Mouse (Mus musculus) kidney, embryonic 14.5 days (tissue): Measurements from ENCODE around the gene Vps11. TPM values are rescaled to one million over a fixed set of nuclear protein-coding genes. Genes with fewer than 3 reads are reported as not detected.
"Not testable (repeated sequence)": the region's sequence is repeated elsewhere in the genome, so short reads cannot be mapped to it uniquely, and the experiment has no call there.

ENCODE experiments used
- ATAC-seq: fragments of 200-750 bp; cut with Nextera tagmentation; 2 replicates; pipeline ENCODE4 v1.8.0; 2017; ENCODE audit warnings: moderate number of reproducible peaks, mild to moderate bottlenecking, moderate TSS enrichment, moderate library complexity; ENCODE audit not compliant: low FRiP score, low TSS enrichment
- H3K27ac ChIP-seq: fragments of 300-500 bp; sonication (generic); 2 replicates; pipeline ENCODE4 v1.5.1; 2014; ENCODE audit warnings: low read depth, mild to moderate bottlenecking, low read length, moderate library complexity, mixed read lengths
- H3K27me3 ChIP-seq: fragments of 300-500 bp; sonication (generic); 2 replicates; pipeline ENCODE4 v1.6.1; 2014; ENCODE audit warnings: mild to moderate bottlenecking, low read length; ENCODE audit not compliant: control insufficient read depth, insufficient read depth
- H3K36me3 ChIP-seq: fragments of 300-500 bp; sonication (generic); 2 replicates; pipeline ENCODE4 v1.6.1; 2014; ENCODE audit warnings: low read length, mixed read lengths; ENCODE audit not compliant: control insufficient read depth, insufficient read depth
- H3K4me1 ChIP-seq: fragments of 300-500 bp; sonication (generic); 2 replicates; pipeline ENCODE4 v1.6.1; 2014; ENCODE audit warnings: low read length, mixed read lengths; ENCODE audit not compliant: control insufficient read depth, insufficient read depth
- H3K4me2 ChIP-seq: fragments of 300-500 bp; sonication (generic); replicated peaks from 2 replicates; pipeline ENCODE4 v1.6.1; 2014; ENCODE audit warnings: low read depth, mild to moderate bottlenecking, low read length
- H3K4me3 ChIP-seq: fragments of 300-500 bp; sonication (generic); 2 replicates; pipeline ENCODE4 v1.5.1; 2014; ENCODE audit warnings: mild to moderate bottlenecking, low read length
- H3K9ac ChIP-seq: fragments of 300-500 bp; sonication (generic); 2 replicates; pipeline ENCODE4 v1.6.1; 2014; ENCODE audit warnings: low read depth, mild to moderate bottlenecking, low read length, moderate library complexity
- H3K9me3 ChIP-seq: fragments of 300-500 bp; sonication (generic); 2 replicates; pipeline ENCODE4 v1.6.1; 2016; ENCODE audit warnings: low read length; ENCODE audit not compliant: control insufficient read depth
- WGBS: fragments of 180-500 bp; shearing (Covaris S2); extraction: QIAGEN DNeasy Blood & Tissue Kit; methylation state at CpG from one replicate; pipeline ENCODE4 v1.1.7; 2014; 5-methylcytosine and 5-hydroxymethylcytosine counted together
- polyA plus RNA-seq: library from polyadenylated mRNA; unstranded; fragments of >200 nt; fragmentation: Nextera tagmentation; extraction: Ambion mirVana; gene quantifications from 2 replicates; pipeline ENCODE4 v1.2.1, GENCODE M21; 2014

Gene Vps11
- polyA plus RNA-seq, 1 experiment from 2014 or later: 28.1 TPM

DNA sequence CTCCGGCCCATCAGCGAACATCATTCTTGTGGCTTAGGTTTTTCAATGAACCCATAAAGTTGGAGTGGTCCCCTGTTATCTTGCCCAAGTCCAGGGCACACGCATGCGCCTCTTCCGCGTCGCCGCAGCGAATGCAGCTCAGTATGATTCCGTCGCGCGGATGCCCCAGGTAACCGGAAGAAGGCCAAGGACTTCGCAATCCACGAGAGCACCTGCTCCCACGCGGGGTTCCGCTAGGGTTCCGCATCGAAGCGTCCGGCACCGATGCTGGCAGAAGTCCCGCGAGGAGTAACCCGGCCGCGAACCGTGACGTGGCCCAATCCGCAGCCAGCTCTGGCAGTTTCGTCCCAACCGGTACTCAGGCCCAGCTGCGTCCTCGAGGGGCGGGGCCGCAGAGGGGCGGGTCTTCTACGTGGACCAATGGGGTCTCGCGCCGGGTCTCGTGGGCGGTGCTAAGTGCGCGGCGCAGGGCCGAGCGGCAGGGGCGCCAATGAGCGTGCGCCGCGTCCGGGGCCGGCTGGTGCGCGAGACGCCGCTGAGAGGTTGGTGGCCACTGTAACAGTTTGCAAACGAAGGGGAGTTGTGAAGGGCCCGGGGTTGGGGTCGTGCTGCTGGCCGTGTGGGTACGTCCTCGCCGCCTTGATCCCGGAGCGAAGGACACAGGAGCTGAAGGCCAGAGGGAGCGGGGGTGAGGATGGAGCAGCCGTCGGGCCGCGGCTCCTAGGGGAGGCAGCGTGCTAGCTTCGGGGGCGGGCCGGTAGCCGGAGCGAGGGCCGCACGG, 17.8 kb upstream of the Vps11 start, which contains the start of gene Hyou1:
Hyou1 (plus strand) TSS at position 437 of the 781 bp plus-strand sequence.
- ATAC-seq: peak; percentile 98
- WGBS: under 1% methylated on average over 83 of the region's 83 CpGs
- peak within 1 kb of the TSS; percentile 76 for H3K27ac ChIP-seq
- H3K36me3 ChIP-seq: peaks cover 37% of the 10 kb centered on the region
- peak within 1 kb of the TSS; percentile 76 for H3K4me2 ChIP-seq
- peak within 1 kb of the TSS; percentile 69 for H3K4me3 ChIP-seq
- peaks cover 16% of the 10 kb centered on the region; the same call in 1 of the 2 replicates for H3K4me1 ChIP-seq
- no peaks in the 10 kb centered on the region for H3K9me3 ChIP-seq
- H3K9ac ChIP-seq: peak within 1 kb of the TSS; percentile 84
- H3K27me3 ChIP-seq: no peaks in the 10 kb centered on the region

DNA sequence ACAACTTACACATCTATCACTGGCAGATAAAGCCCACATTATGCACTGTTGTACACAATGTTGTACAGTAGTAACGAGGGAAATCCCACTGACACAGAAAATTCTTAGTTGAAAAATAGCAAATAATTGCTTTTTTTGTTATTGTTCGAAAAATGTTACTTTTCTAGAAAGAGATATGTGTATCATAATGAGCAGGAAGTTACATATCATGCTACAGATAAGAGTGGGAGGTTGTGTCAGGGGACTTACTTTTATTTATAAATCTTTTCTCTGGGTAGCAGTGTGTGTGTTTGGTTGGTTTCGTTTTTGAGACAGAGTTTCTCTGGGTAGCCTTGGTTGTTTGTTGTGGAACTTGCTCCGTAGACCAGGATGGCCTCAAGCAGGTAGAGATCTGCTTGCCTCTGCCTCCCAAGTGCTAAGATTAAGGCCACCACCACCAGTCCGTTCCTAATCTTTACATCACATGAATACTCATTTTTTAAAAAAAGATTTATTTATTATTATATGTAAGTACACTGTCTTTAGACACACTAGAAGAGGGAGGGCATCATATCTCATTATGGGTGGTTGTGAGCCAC, 16.8 kb upstream of the Vps11 start:
- no peak for ATAC-seq
- no peaks in the 10 kb centered on the region for H3K9me3 ChIP-seq
- H3K36me3 ChIP-seq: peaks cover 27% of the 10 kb centered on the region
- H3K27ac ChIP-seq: no peak overlapping the region
- peak overlapping the region; percentile 67; the same call in 1 of the 2 replicates for H3K9ac ChIP-seq
- WGBS: 82% methylated on average over 5 of the region's 5 CpGs
- no peaks in the 10 kb centered on the region for H3K27me3 ChIP-seq
- H3K4me1 ChIP-seq: peaks cover 16% of the 10 kb centered on the region; the same call in 1 of the 2 replicates
- H3K4me2 ChIP-seq: peak overlapping the region; percentile 49
- H3K4me3 ChIP-seq: peak overlapping the region; percentile 69

GRCm38 (mm10) chr9:44377335-44377734, 15.9 kb upstream of the Vps11 start:
- peaks cover 18% of the 10 kb centered on the region for H3K36me3 ChIP-seq
- H3K4me3 ChIP-seq, H3K9ac ChIP-seq, H3K27ac ChIP-seq, H3K27me3 ChIP-seq, H3K4me2 ChIP-seq, H3K9me3 ChIP-seq, ATAC-seq: not testable (repeated sequence)
- 84% methylated on average over 2 of the region's 2 CpGs for WGBS
- peaks cover 16% of the 10 kb centered on the region; the same call in 1 of the 2 replicates for H3K4me1 ChIP-seq

GRCm38 (mm10) chr9:44376141-44376540, 14.7 kb upstream of the Vps11 start:
- Histone ChIP-seq H3K4me1 (peaks cover 16% of the 10 kb centered on the region; the same call in 1 of the 2 replicates), H3K9me3 (no peaks in the 10 kb centered on the region), H3K36me3 (peaks cover 6% of the 10 kb centered on the region; the same call in 1 of the 2 replicates), H3K4me2 (no peak overlapping the region), H3K4me3 (no peak overlapping the region), H3K9ac (no peak overlapping the region), H3K27ac (no peak overlapping the region), H3K27me3 (no peaks in the 10 kb centered on the region)
- WGBS: 88% methylated on average over 6 of the region's 6 CpGs
- ATAC-seq: no peak

GRCm38 (mm10) chr9:44373386-44373785, 11.9 kb upstream of the Vps11 start:
- H3K4me1 ChIP-seq: peaks cover 3% of the 10 kb centered on the region; the same call in 1 of the 2 replicates
- H3K4me2 ChIP-seq: no peak overlapping the region
- no peak overlapping the region for H3K4me3 ChIP-seq
- H3K36me3 ChIP-seq: no peaks in the 10 kb centered on the region
- no peak overlapping the region for H3K27ac ChIP-seq
- H3K27me3 ChIP-seq: no peaks in the 10 kb centered on the region
- H3K9ac ChIP-seq: no peak overlapping the region
- H3K9me3 ChIP-seq: no peaks in the 10 kb centered on the region
- ATAC-seq: no peak

DNA sequence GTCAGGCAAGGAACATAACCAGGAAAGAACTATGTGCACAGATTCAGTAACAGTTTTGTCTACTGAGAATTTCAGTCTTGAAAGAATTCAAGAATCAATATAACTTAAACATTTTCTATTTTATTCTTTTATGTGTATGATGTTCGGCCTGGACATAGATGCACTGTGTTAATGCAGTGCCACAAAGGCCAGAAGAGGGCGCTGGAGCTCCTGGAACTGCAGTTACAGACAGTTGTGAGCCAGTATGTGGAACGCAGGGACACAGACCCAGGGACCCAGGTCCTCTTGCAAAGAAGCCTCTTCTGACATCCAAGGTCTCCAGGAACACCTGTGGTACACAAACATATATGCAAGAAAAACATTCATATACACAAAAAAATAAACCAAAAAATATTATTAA, 3.0 kb upstream of the Vps11 start:
- no peak overlapping the region for H3K27ac ChIP-seq
- H3K9ac ChIP-seq: no peak overlapping the region
- peaks cover 3% of the 10 kb centered on the region for H3K36me3 ChIP-seq
- 69% methylated on average over 3 of the region's 3 CpGs for WGBS
- H3K9me3 ChIP-seq: no peaks in the 10 kb centered on the region
- no peaks in the 10 kb centered on the region for H3K27me3 ChIP-seq
- no peak overlapping the region for H3K4me3 ChIP-seq
- no peak for ATAC-seq
- no peak overlapping the region for H3K4me2 ChIP-seq
- H3K4me1 ChIP-seq: peaks cover 6% of the 10 kb centered on the region; the same call in 1 of the 2 replicates

DNA sequence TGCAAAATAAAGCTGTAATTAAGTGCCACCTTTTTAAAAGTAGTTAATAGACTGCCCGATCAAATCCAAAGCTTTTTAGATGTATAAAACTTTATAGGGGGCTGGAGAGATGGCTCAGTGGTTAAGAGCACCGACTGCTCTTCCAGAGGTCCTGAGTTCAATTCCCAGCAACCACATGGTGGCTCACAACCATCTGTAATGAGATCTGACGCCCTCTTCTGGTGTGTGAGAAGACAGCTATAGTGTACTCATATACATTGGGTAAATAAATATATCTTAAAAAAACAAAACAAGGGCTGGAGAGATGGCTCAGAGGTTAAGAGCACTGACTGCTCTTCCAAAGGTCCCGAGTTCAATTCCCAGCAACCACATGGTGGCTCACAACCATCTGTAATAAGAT, 461 bp upstream of the Vps11 start:
- 0 out of 2 replicates have a peak, but pooled peaks have one; percentile 9 for ATAC-seq
- H3K9ac ChIP-seq: peak overlapping the region; percentile 65; the same call in 1 of the 2 replicates

DNA sequence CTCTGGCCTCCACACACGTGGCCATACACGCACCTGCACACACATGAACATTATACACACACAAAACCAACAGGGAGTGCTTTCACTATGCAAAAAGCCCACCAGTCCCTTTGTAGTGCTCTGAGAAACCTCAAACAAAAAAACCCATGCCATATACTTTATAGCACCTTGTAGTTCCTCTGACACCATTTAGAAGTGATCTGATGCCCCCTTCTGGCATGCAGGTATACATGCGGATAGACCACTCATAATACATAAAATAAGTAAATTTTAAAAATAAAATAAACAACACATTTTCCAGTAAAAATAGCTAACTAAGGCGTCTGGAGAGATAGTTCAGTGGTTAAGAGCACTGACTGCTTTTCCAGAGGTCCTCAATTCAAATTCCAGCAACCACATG, 4.3 kb downstream of the Vps11 start:
- Histone ChIP-seq H3K27me3 (no peaks in the 10 kb centered on the region), H3K9ac (no peak overlapping the region), H3K9me3 (no peaks in the 10 kb centered on the region), H3K27ac (no peak overlapping the region), H3K4me3 (no peak overlapping the region), H3K36me3 (peaks cover 71% of the 10 kb centered on the region), H3K4me2 (no peak overlapping the region), H3K4me1 (peaks cover 6% of the 10 kb centered on the region; the same call in 1 of the 2 replicates)
- no peak for ATAC-seq
- 75% methylated on average over 4 of the region's 4 CpGs for WGBS

More for the DNA sequence above, 461 bp upstream of the Vps11 start:
- H3K27me3 ChIP-seq, H3K9me3 ChIP-seq, H3K4me1 ChIP-seq: not testable (repeated sequence)
- H3K4me2 ChIP-seq: peak overlapping the region; percentile 65
- H3K4me3 ChIP-seq: peak overlapping the region; percentile 68
- H3K36me3 ChIP-seq: peaks cover 24% of the 10 kb centered on the region
- 45% methylated on average over 4 of the region's 4 CpGs for WGBS
- H3K27ac ChIP-seq: peak overlapping the region; percentile 7; the same call in 1 of the 2 replicates

DNA sequence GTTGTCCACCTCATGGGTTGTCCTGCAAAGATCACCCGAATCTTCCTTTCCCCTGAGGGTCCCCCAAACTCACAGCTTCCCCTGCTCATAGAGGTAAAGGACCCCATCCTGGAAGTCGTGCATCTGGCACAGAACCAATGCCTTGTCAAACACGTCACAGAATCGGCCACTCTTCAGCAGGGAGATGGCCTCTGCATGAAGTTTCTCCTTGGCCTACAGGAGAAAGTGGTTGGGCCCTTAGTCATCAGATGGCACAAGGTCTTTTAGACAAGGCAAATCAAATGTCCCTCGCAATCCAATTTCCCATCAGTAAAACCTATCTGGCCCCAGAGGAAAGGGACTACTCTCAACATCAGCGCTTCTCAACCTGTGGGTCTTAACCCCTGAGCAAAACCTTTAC, 8.3 kb downstream of the Vps11 start:
- Histone ChIP-seq H3K27me3 (no peaks in the 10 kb centered on the region), H3K4me1 (no peaks in the 10 kb centered on the region), H3K9ac (no peak overlapping the region), H3K36me3 (peaks cover 92% of the 10 kb centered on the region), H3K4me2 (no peak overlapping the region), H3K4me3 (no peak overlapping the region), H3K9me3 (no peaks in the 10 kb centered on the region), H3K27ac (no peak overlapping the region)
- 94% methylated on average over 6 of the region's 6 CpGs for WGBS
- no peak for ATAC-seq
